Mouse (Mus musculus) mouse embryonic stem cell (cell line): ENCODE measurements around the gene 1810062G17Rik.

ENCODE experiments used
- in situ Hi-C, 2 experiments: fragments of 300-500 bp; cut with MboI; formaldehyde crosslinking; loops; 1 replicate in 1 of 2; 3 replicates in 1 of 2; pipeline ENCODE4 v1.14.3; 2019 to 2020; ENCODE audit warnings: low sequenced_read_pairs in 2 of 2, low pct_unique_long_range_greater_than_20kb in 1 of 2, mixed read lengths in 1 of 2; ENCODE audit not compliant: unreplicated experiment in 1 of 2

1810062G17Rik gene

GRCm38 (mm10) chr3:36473222-36473621, 2.5 kb upstream of the 1810062G17Rik start:
- in situ Hi-C loops = no loop called here

GRCm38 (mm10) chr3:36474421-36474820, 1.3 kb upstream of the 1810062G17Rik start:
- in situ Hi-C loops = no loop called here

- in situ Hi-C loops = loop anchor here in 1 of 2 experiments (25.0 kb wide), 1 partner anchor 288 kb away; no protein-coding TSS in a partner anchor
Observed at GRCm38 (mm10) chr3:36474938-36475483, 726 bp upstream of the 1810062G17Rik start.

GRCm38 (mm10) chr3:36476261-36477155, 771 bp downstream of the 1810062G17Rik start:
- in situ Hi-C loops = loop anchor here in 1 of 2 experiments (25.0 kb wide), 1 partner anchor 289 kb away; no protein-coding TSS in a partner anchor

GRCm38 (mm10) chr3:36478776-36479175, 3.0 kb downstream of the 1810062G17Rik start:
- in situ Hi-C loops = loop anchor here in 1 of 2 experiments (25.0 kb wide), 1 partner anchor 291 kb away; no protein-coding TSS in a partner anchor

- in situ Hi-C loops = loop anchor here in 1 of 2 experiments (25.0 kb wide), 1 partner anchor 293 kb away; no protein-coding TSS in a partner anchor
Observed at GRCm38 (mm10) chr3:36480486-36480885, 4.7 kb downstream of the 1810062G17Rik start.

- in situ Hi-C loops = loop anchor here in 1 of 2 experiments (25.0 kb wide), 1 partner anchor 294 kb away; no protein-coding TSS in a partner anchor
Observed at GRCm38 (mm10) chr3:36481776-36482193, 6.0 kb downstream of the 1810062G17Rik start.

GRCm38 (mm10) chr3:36482940-36483339, 7.2 kb downstream of the 1810062G17Rik start:
- in situ Hi-C loops = loop anchor here in 1 of 2 experiments (25.0 kb wide), 1 partner anchor 296 kb away; no protein-coding TSS in a partner anchor

- in situ Hi-C loops = loop anchor here in 1 of 2 experiments (25.0 kb wide), 1 partner anchor 297 kb away; no protein-coding TSS in a partner anchor
Observed at GRCm38 (mm10) chr3:36484292-36484691, 8.6 kb downstream of the 1810062G17Rik start.

GRCm38 (mm10) chr3:36486176-36486575, 10.4 kb downstream of the 1810062G17Rik start:
- in situ Hi-C loops = loop anchor here in 1 of 2 experiments (25.0 kb wide), 1 partner anchor 299 kb away; no protein-coding TSS in a partner anchor

GRCm38 (mm10) chr3:36486881-36487280, 11.1 kb downstream of the 1810062G17Rik start:
- in situ Hi-C loops = loop anchor here in 1 of 2 experiments (25.0 kb wide), 1 partner anchor 300 kb away; no protein-coding TSS in a partner anchor

GRCm38 (mm10) chr3:36488367-36488766, 12.6 kb downstream of the 1810062G17Rik start:
- in situ Hi-C loops = loop anchor here in 1 of 2 experiments (25.0 kb wide), 1 partner anchor 301 kb away; no protein-coding TSS in a partner anchor

- in situ Hi-C loops = loop anchor here in 1 of 2 experiments (25.0 kb wide), 1 partner anchor 302 kb away; no protein-coding TSS in a partner anchor
Observed at GRCm38 (mm10) chr3:36488899-36489589, 13.3 kb downstream of the 1810062G17Rik start.

- in situ Hi-C loops = loop anchor here in 1 of 2 experiments (25.0 kb wide), 1 partner anchor 302 kb away; no protein-coding TSS in a partner anchor
Observed at GRCm38 (mm10) chr3:36489590-36489910, 13.8 kb downstream of the 1810062G17Rik start.

GRCm38 (mm10) chr3:36491535-36491934, 15.8 kb downstream of the 1810062G17Rik start:
- in situ Hi-C loops = loop anchor here in 1 of 2 experiments (25.0 kb wide), 1 partner anchor 304 kb away; no protein-coding TSS in a partner anchor

GRCm38 (mm10) chr3:36492716-36493391, 17.1 kb downstream of the 1810062G17Rik start:
- in situ Hi-C loops = loop anchor here in 1 of 2 experiments (25.0 kb wide), 1 partner anchor 306 kb away; no protein-coding TSS in a partner anchor

- in situ Hi-C loops = loop anchor here in 1 of 2 experiments (25.0 kb wide), 1 partner anchor 306 kb away; no protein-coding TSS in a partner anchor
Observed at GRCm38 (mm10) chr3:36493641-36494283, 18.0 kb downstream of the 1810062G17Rik start.
